Mouse (Mus musculus) neural tube, embryonic 13.5 days (tissue): ENCODE results near the gene Trem1. TPM values are rescaled to one million over a fixed set of nuclear protein-coding genes. Genes with fewer than 3 reads are reported as not detected.

Experiments used
- ATAC-seq: fragments of 200-750 bp; cut with Nextera tagmentation; 2 replicates; pipeline ENCODE4 v1.8.0; 2017; ENCODE audit warnings: low read depth, mild to moderate bottlenecking, moderate TSS enrichment, moderate library complexity
- H3K27ac ChIP-seq: fragments of 300-500 bp; sonication (generic); replicated peaks from 2 replicates; pipeline ENCODE4 v1.5.1; 2015; ENCODE audit warnings: moderate library complexity, mild to moderate bottlenecking, inconsistent platforms
- H3K27me3 ChIP-seq: fragments of 300-500 bp; sonication (generic); 2 replicates; pipeline ENCODE4 v1.6.1; 2015; ENCODE audit warnings: mild to moderate bottlenecking, inconsistent platforms
- H3K36me3 ChIP-seq: fragments of 300-500 bp; sonication (generic); 2 replicates; pipeline ENCODE4 v1.6.1; 2015; ENCODE audit warnings: mild to moderate bottlenecking, inconsistent platforms
- H3K4me1 ChIP-seq: fragments of 300-500 bp; sonication (generic); replicated peaks from 2 replicates; pipeline ENCODE4 v1.6.1; 2015; ENCODE audit warnings: inconsistent platforms
- H3K4me2 ChIP-seq: fragments of 300-500 bp; sonication (generic); 2 replicates; pipeline ENCODE4 v1.6.1; 2015; ENCODE audit warnings: inconsistent platforms, mild to moderate bottlenecking, moderate library complexity
- H3K4me3 ChIP-seq: fragments of 300-500 bp; sonication (generic); 2 replicates; pipeline ENCODE4 v1.5.1; 2015; ENCODE audit warnings: mild to moderate bottlenecking, inconsistent platforms
- H3K9ac ChIP-seq: fragments of 300-500 bp; sonication (generic); 2 replicates; pipeline ENCODE4 v1.6.1; 2015; ENCODE audit warnings: moderate library complexity, mild to moderate bottlenecking, inconsistent platforms
- H3K9me3 ChIP-seq: fragments of 300-500 bp; sonication (generic); 2 replicates; pipeline ENCODE4 v1.6.1; 2016; ENCODE audit warnings: inconsistent platforms
- WGBS: fragments of 180-500 bp; shearing (Covaris S2); methylation state at CpG from one replicate; pipeline ENCODE4 v1.1.7; 2015; 5-methylcytosine and 5-hydroxymethylcytosine counted together
- polyA plus RNA-seq: library from polyadenylated mRNA; unstranded; fragments of >200 nt; fragmentation: Nextera tagmentation; extraction: Ambion mirVana; gene quantifications from 2 replicates; pipeline ENCODE4 v1.2.1, GENCODE M21; 2015

Trem1 gene
- polyA plus RNA-seq, 1 experiment from 2014 or later, result 0.06 TPM

- Histone ChIP-seq H3K27ac (no peak overlapping the region), H3K4me1 (no peaks in the 10 kb centered on the region), H3K36me3 (no peaks in the 10 kb centered on the region), H3K9me3 (peaks cover 2% of the 10 kb centered on the region; the same call in 1 of the 2 replicates), H3K4me3 (no peak overlapping the region), H3K9ac (no peak overlapping the region), H3K27me3 (no peaks in the 10 kb centered on the region; the same call in 1 of the 2 replicates), H3K4me2 (no peak overlapping the region)
- ATAC-seq, result no peak
Measured at GRCm38 (mm10) chr17:48249039-48249438, 16.5 kb downstream of the Trem1 start.

- Histone ChIP-seq H3K4me2 (no peak overlapping the region), H3K4me3 (no peak overlapping the region), H3K27me3 (no peaks in the 10 kb centered on the region; the same call in 1 of the 2 replicates), H3K4me1 (no peaks in the 10 kb centered on the region), H3K27ac (no peak overlapping the region), H3K36me3 (no peaks in the 10 kb centered on the region), H3K9me3 (peaks cover 2% of the 10 kb centered on the region; the same call in 1 of the 2 replicates), H3K9ac (no peak overlapping the region)
- no peak for ATAC-seq
- WGBS, result 85% methylated on average over 11 of the region's 11 CpGs
Measured at GRCm38 (mm10) chr17:48249501-48249900, 16.9 kb downstream of the Trem1 start.

GRCm38 (mm10) chr17:48250631-48251030 lies 18.1 kb downstream of the Trem1 start:
- H3K4me1 ChIP-seq, result no peaks in the 10 kb centered on the region
- no peaks in the 10 kb centered on the region for H3K36me3 ChIP-seq
- ATAC-seq, result no peak
- no peak overlapping the region for H3K4me2 ChIP-seq
- no peaks in the 10 kb centered on the region; the same call in 1 of the 2 replicates for H3K27me3 ChIP-seq
- H3K4me3 ChIP-seq, result no peak overlapping the region
- no peak overlapping the region for H3K27ac ChIP-seq
- 92% methylated on average over 7 of the region's 7 CpGs for WGBS
- peaks cover 2% of the 10 kb centered on the region; the same call in 1 of the 2 replicates for H3K9me3 ChIP-seq
- no peak overlapping the region for H3K9ac ChIP-seq

- no peaks in the 10 kb centered on the region for H3K4me1 ChIP-seq
- H3K9me3 ChIP-seq, result peaks cover 17% of the 10 kb centered on the region
- H3K4me3 ChIP-seq, result no peak overlapping the region
- H3K27me3 ChIP-seq, result no peaks in the 10 kb centered on the region; the same call in 1 of the 2 replicates
- no peak overlapping the region for H3K9ac ChIP-seq
- no peak overlapping the region for H3K27ac ChIP-seq
- no peaks in the 10 kb centered on the region for H3K36me3 ChIP-seq
- no peak overlapping the region for H3K4me2 ChIP-seq
- no peak for ATAC-seq
Measured at GRCm38 (mm10) chr17:48256575-48256974, 24.0 kb downstream of the Trem1 start.

- Histone ChIP-seq H3K4me2 (no peak overlapping the region), H3K36me3 (no peaks in the 10 kb centered on the region), H3K27ac (no peak overlapping the region), H3K4me3 (no peak overlapping the region), H3K9ac (no peak overlapping the region), H3K4me1 (peaks cover 17% of the 10 kb centered on the region), H3K9me3 (peaks cover 17% of the 10 kb centered on the region), H3K27me3 (no peaks in the 10 kb centered on the region)
- ATAC-seq, result no peak
- 91% methylated on average over 2 of the region's 2 CpGs for WGBS
Measured at GRCm38 (mm10) chr17:48261868-48262267, 29.3 kb downstream of the Trem1 start.

- Histone ChIP-seq H3K4me3 (no peak within 1 kb of the TSS), H3K4me2 (no peak within 1 kb of the TSS), H3K27ac (no peak within 1 kb of the TSS), H3K4me1 (peaks cover 17% of the 10 kb centered on the region), H3K36me3 (no peaks in the 10 kb centered on the region), H3K9me3 (peaks cover 13% of the 10 kb centered on the region), H3K27me3 (no peaks in the 10 kb centered on the region), H3K9ac (no peak within 1 kb of the TSS)
- WGBS, result 84% methylated on average over 3 of the region's 3 CpGs
- no peak for ATAC-seq
Measured at GRCm38 (mm10) chr17:48263741-48264362, 31.3 kb downstream of the Trem1 start, which contains the start of gene Treml4. Gene Treml4 (plus strand): TSS chr17:48264295.

GRCm38 (mm10) chr17:48264662-48265061 lies 32.1 kb downstream of the Trem1 start:
- H3K27me3 ChIP-seq, result no peaks in the 10 kb centered on the region
- no peak overlapping the region for H3K4me2 ChIP-seq
- no peak for ATAC-seq
- 92% methylated on average over 7 of the region's 7 CpGs for WGBS
- no peak overlapping the region for H3K4me3 ChIP-seq
- peaks cover 17% of the 10 kb centered on the region for H3K4me1 ChIP-seq
- no peaks in the 10 kb centered on the region for H3K36me3 ChIP-seq
- no peak overlapping the region for H3K9ac ChIP-seq
- H3K9me3 ChIP-seq, result peaks cover 5% of the 10 kb centered on the region
- no peak overlapping the region for H3K27ac ChIP-seq

GRCm38 (mm10) chr17:48266138-48266537 lies 33.6 kb downstream of the Trem1 start:
- H3K36me3 ChIP-seq, result no peaks in the 10 kb centered on the region
- peaks cover 17% of the 10 kb centered on the region for H3K4me1 ChIP-seq
- no peak for ATAC-seq
- H3K27ac ChIP-seq, result no peak overlapping the region; the same call in 1 of the 2 replicates
- no peak overlapping the region for H3K9ac ChIP-seq
- no peaks in the 10 kb centered on the region for H3K9me3 ChIP-seq
- no peak overlapping the region for H3K4me3 ChIP-seq
- WGBS, result 5% methylated on average over 2 of the region's 2 CpGs
- H3K27me3 ChIP-seq, result no peaks in the 10 kb centered on the region
- no peak overlapping the region for H3K4me2 ChIP-seq

GRCm38 (mm10) chr17:48266610-48267304 lies 34.2 kb downstream of the Trem1 start:
- Histone ChIP-seq H3K4me2 (no peak overlapping the region), H3K4me3 (no peak overlapping the region), H3K27me3 (no peaks in the 10 kb centered on the region), H3K9me3 (no peaks in the 10 kb centered on the region), H3K9ac (no peak overlapping the region), H3K27ac (no peak overlapping the region; the same call in 1 of the 2 replicates), H3K36me3 (no peaks in the 10 kb centered on the region), H3K4me1 (peaks cover 17% of the 10 kb centered on the region)
- WGBS, result 14% methylated on average over 2 of the region's 2 CpGs
- no peak for ATAC-seq

GRCm38 (mm10) chr17:48267591-48267990 lies 35.0 kb downstream of the Trem1 start:
- Histone ChIP-seq H3K4me1 (peaks cover 17% of the 10 kb centered on the region), H3K27me3 (no peaks in the 10 kb centered on the region), H3K9me3 (no peaks in the 10 kb centered on the region), H3K4me2 (no peak overlapping the region), H3K36me3 (no peaks in the 10 kb centered on the region), H3K4me3 (no peak overlapping the region), H3K9ac (no peak overlapping the region), H3K27ac (no peak overlapping the region)
- WGBS, result 53% methylated on average over 1 of the region's 1 CpGs
- ATAC-seq, result no peak

- Histone ChIP-seq H3K27me3 (no peaks in the 10 kb centered on the region), H3K9ac (no peak overlapping the region), H3K4me1 (peaks cover 17% of the 10 kb centered on the region), H3K36me3 (no peaks in the 10 kb centered on the region), H3K27ac (no peak overlapping the region), H3K4me2 (no peak overlapping the region), H3K9me3 (no peaks in the 10 kb centered on the region), H3K4me3 (no peak overlapping the region)
- no peak for ATAC-seq
Measured at GRCm38 (mm10) chr17:48268276-48268675, 35.7 kb downstream of the Trem1 start.

- Histone ChIP-seq H3K4me3 (no peak overlapping the region), H3K4me2 (no peak overlapping the region), H3K36me3 (no peaks in the 10 kb centered on the region), H3K4me1 (peaks cover 17% of the 10 kb centered on the region), H3K27me3 (no peaks in the 10 kb centered on the region), H3K9ac (no peak overlapping the region), H3K27ac (no peak overlapping the region), H3K9me3 (no peaks in the 10 kb centered on the region)
- ATAC-seq, result no peak
- 82% methylated on average over 4 of the region's 4 CpGs for WGBS
Measured at GRCm38 (mm10) chr17:48269833-48270232, 37.3 kb downstream of the Trem1 start.
